Mouse (Mus musculus) hindbrain, embryonic 14.5 days (tissue): ENCODE results near the gene Pex14. TPM values are rescaled to one million over a fixed set of nuclear protein-coding genes. Genes with fewer than 3 reads are reported as not detected.

Experiments
- ATAC-seq: fragments of 200-750 bp; cut with Nextera tagmentation; 2 replicates; pipeline ENCODE4 v1.8.0; 2017; ENCODE audit warnings: moderate number of reproducible peaks, mild to moderate bottlenecking, moderate TSS enrichment, moderate library complexity; ENCODE audit not compliant: low FRiP score
- DNase-seq: peaks from one replicate; pipeline ENCODE4 v3.0.0-alpha.2; 2015; ENCODE audit warnings: low spot score
- H3K27ac ChIP-seq: fragments of 300-500 bp; sonication (generic); 2 replicates; pipeline ENCODE4 v1.5.1; 2014; ENCODE audit warnings: mild to moderate bottlenecking, moderate library complexity
- H3K27me3 ChIP-seq: fragments of 300-500 bp; sonication (generic); 2 replicates; pipeline ENCODE4 v1.6.1; 2014; ENCODE audit warnings: mild to moderate bottlenecking, low read length, mixed read lengths; ENCODE audit not compliant: control insufficient read depth, insufficient read depth
- H3K36me3 ChIP-seq: fragments of 300-500 bp; sonication (generic); replicated peaks from 2 replicates; pipeline ENCODE4 v1.6.1; 2014; ENCODE audit not compliant: control insufficient read depth, insufficient read depth
- H3K4me1 ChIP-seq: fragments of 300-500 bp; sonication (generic); replicated peaks from 2 replicates; pipeline ENCODE4 v1.6.1; 2014; ENCODE audit warnings: antibody characterized with exemption, low read length, mixed read lengths; ENCODE audit not compliant: control insufficient read depth, insufficient read depth
- H3K4me2 ChIP-seq: fragments of 300-500 bp; sonication (generic); replicated peaks from 2 replicates; pipeline ENCODE4 v1.6.1; 2014; ENCODE audit warnings: mild to moderate bottlenecking, moderate library complexity
- H3K4me3 ChIP-seq: fragments of 300-500 bp; sonication (generic); replicated peaks from 2 replicates; pipeline ENCODE4 v1.5.1; 2014; ENCODE audit warnings: mild to moderate bottlenecking, low read length
- H3K9ac ChIP-seq: fragments of 300-500 bp; sonication (generic); 2 replicates; pipeline ENCODE4 v1.6.1; 2014
- H3K9me3 ChIP-seq: fragments of 300-500 bp; sonication (generic); 2 replicates; pipeline ENCODE4 v1.6.1; 2016; ENCODE audit warnings: low read length; ENCODE audit not compliant: control insufficient read depth
- WGBS: fragments of 180-500 bp; shearing (Covaris S2); extraction: QIAGEN DNeasy Blood & Tissue Kit; methylation state at CpG from one replicate; pipeline ENCODE4 v1.1.7; 2014; 5-methylcytosine and 5-hydroxymethylcytosine counted together
- polyA plus RNA-seq: library from polyadenylated mRNA; unstranded; fragments of >200 nt; fragmentation: Nextera tagmentation; extraction: Ambion mirVana; gene quantifications from 2 replicates; pipeline ENCODE4 v1.2.1, GENCODE M21; 2014

The Pex14 gene
- polyA plus RNA-seq, 1 experiment from 2014 or later, result 47.0 TPM

GRCm38 (mm10) chr4:149025242-149025641 is 74.4 kb downstream of the Pex14 start:
- no peak overlapping the region for H3K27ac ChIP-seq

GRCm38 (mm10) chr4:149021021-149021420 is 78.7 kb downstream of the Pex14 start:
- Histone ChIP-seq H3K4me2 (no peak overlapping the region), H3K36me3 (no peaks in the 10 kb centered on the region), H3K27me3 (no peaks in the 10 kb centered on the region), H3K4me1 (no peaks in the 10 kb centered on the region), H3K9ac (no peak overlapping the region), H3K27ac (no peak overlapping the region), H3K9me3 (no peaks in the 10 kb centered on the region), H3K4me3 (no peak overlapping the region)
- ATAC-seq (no peak), DNase-seq (no peak)

More at GRCm38 (mm10) chr4:149025242-149025641, 74.4 kb downstream of the Pex14 start:
- Histone ChIP-seq H3K4me1 (no peaks in the 10 kb centered on the region), H3K36me3 (no peaks in the 10 kb centered on the region), H3K27me3 (no peaks in the 10 kb centered on the region), H3K9me3 (no peaks in the 10 kb centered on the region), H3K4me3 (no peak overlapping the region), H3K4me2 (no peak overlapping the region), H3K9ac (no peak overlapping the region)
- DNase-seq, result no peak
- no peak for ATAC-seq
- 66% methylated on average over 10 of the region's 10 CpGs for WGBS

- 79% methylated on average over 6 of the region's 6 CpGs for WGBS
- H3K27me3 ChIP-seq, result no peaks in the 10 kb centered on the region
- ATAC-seq, result no peak
These were observed 80.2 kb downstream of the Pex14 start for GRCm38 (mm10) chr4:149019456-149019855.

GRCm38 (mm10) chr4:149006756-149007155 is 92.9 kb downstream of the Pex14 start:
- Histone ChIP-seq H3K36me3 (no peaks in the 10 kb centered on the region), H3K9me3 (no peaks in the 10 kb centered on the region), H3K27me3 (no peaks in the 10 kb centered on the region), H3K4me2 (no peak overlapping the region), H3K4me3 (no peak overlapping the region), H3K4me1 (no peaks in the 10 kb centered on the region), H3K9ac (no peak overlapping the region), H3K27ac (no peak overlapping the region)
- no peak for ATAC-seq
- DNase-seq, result no peak
- WGBS, result 87% methylated on average over 6 of the region's 6 CpGs

More at GRCm38 (mm10) chr4:149019456-149019855, 80.2 kb downstream of the Pex14 start:
- Histone ChIP-seq H3K4me3 (no peak overlapping the region), H3K36me3 (no peaks in the 10 kb centered on the region), H3K4me1 (no peaks in the 10 kb centered on the region), H3K27ac (no peak overlapping the region), H3K4me2 (no peak overlapping the region), H3K9me3 (no peaks in the 10 kb centered on the region), H3K9ac (no peak overlapping the region)
- DNase-seq, result no peak

GRCm38 (mm10) chr4:149006107-149006506 is 93.6 kb downstream of the Pex14 start:
- H3K27me3 ChIP-seq, result no peaks in the 10 kb centered on the region
- no peak overlapping the region for H3K4me2 ChIP-seq
- no peaks in the 10 kb centered on the region for H3K36me3 ChIP-seq
- ATAC-seq (no peak), DNase-seq (no peak)
- H3K27ac ChIP-seq, result no peak overlapping the region
- 95% methylated on average over 3 of the region's 3 CpGs for WGBS
- H3K9me3 ChIP-seq, result no peaks in the 10 kb centered on the region
- H3K4me1 ChIP-seq, result no peaks in the 10 kb centered on the region
- H3K4me3 ChIP-seq, result no peak overlapping the region
- no peak overlapping the region for H3K9ac ChIP-seq

GRCm38 (mm10) chr4:149002441-149003093 is 97.1 kb downstream of the Pex14 start:
- no peak for ATAC-seq
- H3K4me1 ChIP-seq, result no peaks in the 10 kb centered on the region
- H3K36me3 ChIP-seq, result no peaks in the 10 kb centered on the region
- H3K4me2 ChIP-seq, result no peak overlapping the region
- no peaks in the 10 kb centered on the region for H3K27me3 ChIP-seq
- H3K27ac ChIP-seq, result no peak overlapping the region
- no peak overlapping the region for H3K4me3 ChIP-seq
- H3K9ac ChIP-seq, result no peak overlapping the region
- 92% methylated on average over 11 of the region's 11 CpGs for WGBS
- no peaks in the 10 kb centered on the region for H3K9me3 ChIP-seq
- DNase-seq, result no peak

GRCm38 (mm10) chr4:149001515-149001914 is 98.2 kb downstream of the Pex14 start:
- no peak overlapping the region for H3K9ac ChIP-seq
- no peak overlapping the region for H3K27ac ChIP-seq
- WGBS, result 90% methylated on average over 5 of the region's 5 CpGs
- no peak overlapping the region for H3K4me3 ChIP-seq
- no peaks in the 10 kb centered on the region for H3K36me3 ChIP-seq
- no peaks in the 10 kb centered on the region for H3K9me3 ChIP-seq
- H3K4me1 ChIP-seq, result no peaks in the 10 kb centered on the region
- ATAC-seq (no peak), DNase-seq (no peak)
- H3K4me2 ChIP-seq, result no peak overlapping the region
- H3K27me3 ChIP-seq, result no peaks in the 10 kb centered on the region

GRCm38 (mm10) chr4:149000746-149001145 is 98.9 kb downstream of the Pex14 start:
- H3K4me3 ChIP-seq, result no peak overlapping the region
- DNase-seq (no peak), ATAC-seq (no peak)
- WGBS, result 92% methylated on average over 6 of the region's 6 CpGs
- H3K4me2 ChIP-seq, result no peak overlapping the region
- H3K9ac ChIP-seq, result no peak overlapping the region
- no peaks in the 10 kb centered on the region for H3K4me1 ChIP-seq
- H3K9me3 ChIP-seq, result no peaks in the 10 kb centered on the region
- no peak overlapping the region for H3K27ac ChIP-seq
- H3K27me3 ChIP-seq, result no peaks in the 10 kb centered on the region
- H3K36me3 ChIP-seq, result no peaks in the 10 kb centered on the region

GRCm38 (mm10) chr4:148993948-148994347 is 105.7 kb downstream of the Pex14 start:
- no peak for ATAC-seq
- 84% methylated on average over 5 of the region's 5 CpGs for WGBS

GRCm38 (mm10) chr4:148990038-148990437 is 109.6 kb downstream of the Pex14 start:
- no peak for ATAC-seq
- H3K4me1 ChIP-seq, result peaks cover 37% of the 10 kb centered on the region
- DNase-seq, result no peak
- WGBS, result 40% methylated on average over 2 of the region's 2 CpGs
- H3K27me3 ChIP-seq, result no peaks in the 10 kb centered on the region
- no peak overlapping the region for H3K9ac ChIP-seq
- no peak overlapping the region for H3K4me3 ChIP-seq
- no peak overlapping the region for H3K27ac ChIP-seq
- no peaks in the 10 kb centered on the region for H3K9me3 ChIP-seq
- no peak overlapping the region for H3K4me2 ChIP-seq
- no peaks in the 10 kb centered on the region for H3K36me3 ChIP-seq

More at GRCm38 (mm10) chr4:148993948-148994347, 105.7 kb downstream of the Pex14 start:
- no peak overlapping the region for H3K4me3 ChIP-seq
- no peak overlapping the region for H3K4me2 ChIP-seq
- no peaks in the 10 kb centered on the region for H3K27me3 ChIP-seq
- no peaks in the 10 kb centered on the region for H3K9me3 ChIP-seq
- 0 out of 2 replicates have a peak, but pooled peaks cover 3% of the 10 kb centered on the region for H3K4me1 ChIP-seq
- DNase-seq, result no peak
- H3K27ac ChIP-seq, result no peak overlapping the region
- H3K36me3 ChIP-seq, result no peaks in the 10 kb centered on the region
- no peak overlapping the region for H3K9ac ChIP-seq
